Mouse (Mus musculus): ENCODE measurements around the gene Pgf.

The Pgf gene

DNA sequence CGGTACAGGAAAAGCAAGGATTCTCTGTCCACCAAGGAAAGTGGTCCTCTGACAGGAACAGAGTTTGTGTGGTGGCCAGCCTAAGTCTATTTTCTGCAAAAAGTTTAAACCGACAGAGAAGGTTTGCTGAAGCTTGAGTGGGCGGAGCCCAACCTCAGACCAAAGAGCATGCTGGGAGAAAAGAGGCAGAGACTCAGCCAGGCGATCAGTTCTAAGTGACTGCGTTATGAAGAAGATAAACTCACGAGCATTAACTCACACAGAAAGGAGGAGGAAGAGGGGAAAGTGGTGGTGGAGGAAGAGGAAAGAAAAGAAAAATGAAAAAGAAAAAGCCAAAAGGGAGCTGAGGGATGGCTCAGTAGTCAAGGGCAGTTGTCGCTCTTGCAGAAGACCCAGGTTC is 12.7 kb upstream of the Pgf start:
- no peak for DNase-seq

GRCm38 (mm10) chr12:85186361-85186760 is 8.8 kb upstream of the Pgf start:
- DNase-seq, result no peak

DNA sequence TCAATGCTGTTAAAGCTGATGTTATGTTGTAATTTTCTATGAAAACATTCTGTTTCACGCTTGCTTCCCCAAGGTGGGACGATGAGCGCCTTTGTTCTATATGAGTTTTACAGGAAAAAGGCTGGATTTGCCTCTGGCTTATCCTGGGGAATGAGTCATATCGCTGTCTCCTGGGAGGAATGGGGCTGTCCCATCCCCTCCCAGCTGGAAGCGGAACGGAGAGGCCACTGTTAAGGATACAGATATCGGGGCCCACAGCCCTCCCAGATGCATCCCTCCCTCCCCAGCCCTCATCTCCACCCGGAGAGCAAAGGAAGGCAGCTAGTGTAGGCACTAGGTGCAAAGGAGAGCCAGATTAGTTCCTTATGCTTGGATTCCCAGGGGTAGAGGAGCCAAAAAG is 8.2 kb upstream of the Pgf start:
- no peak for DNase-seq

- no peak for DNase-seq
Measured at GRCm38 (mm10) chr12:85184118-85184517, 6.5 kb upstream of the Pgf start.

- DNase-seq, result no peak
Measured at GRCm38 (mm10) chr12:85182898-85183297, 5.3 kb upstream of the Pgf start.

DNA sequence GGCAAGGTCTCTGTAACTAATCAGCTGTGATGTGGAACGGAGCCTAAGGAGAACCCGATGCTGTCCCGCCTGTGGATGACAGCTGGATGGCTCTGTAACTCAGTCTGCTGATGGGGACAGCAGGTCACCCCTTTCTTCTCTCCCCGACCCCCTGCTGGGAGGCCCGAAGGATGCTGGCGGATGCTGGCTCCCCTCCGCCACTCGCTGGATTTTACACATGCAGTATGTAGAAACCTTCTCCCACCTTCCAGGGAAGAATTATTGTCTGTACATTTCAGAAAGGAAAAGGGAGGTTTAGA is 4.7 kb upstream of the Pgf start:
- DNase-seq, result no peak

DNA sequence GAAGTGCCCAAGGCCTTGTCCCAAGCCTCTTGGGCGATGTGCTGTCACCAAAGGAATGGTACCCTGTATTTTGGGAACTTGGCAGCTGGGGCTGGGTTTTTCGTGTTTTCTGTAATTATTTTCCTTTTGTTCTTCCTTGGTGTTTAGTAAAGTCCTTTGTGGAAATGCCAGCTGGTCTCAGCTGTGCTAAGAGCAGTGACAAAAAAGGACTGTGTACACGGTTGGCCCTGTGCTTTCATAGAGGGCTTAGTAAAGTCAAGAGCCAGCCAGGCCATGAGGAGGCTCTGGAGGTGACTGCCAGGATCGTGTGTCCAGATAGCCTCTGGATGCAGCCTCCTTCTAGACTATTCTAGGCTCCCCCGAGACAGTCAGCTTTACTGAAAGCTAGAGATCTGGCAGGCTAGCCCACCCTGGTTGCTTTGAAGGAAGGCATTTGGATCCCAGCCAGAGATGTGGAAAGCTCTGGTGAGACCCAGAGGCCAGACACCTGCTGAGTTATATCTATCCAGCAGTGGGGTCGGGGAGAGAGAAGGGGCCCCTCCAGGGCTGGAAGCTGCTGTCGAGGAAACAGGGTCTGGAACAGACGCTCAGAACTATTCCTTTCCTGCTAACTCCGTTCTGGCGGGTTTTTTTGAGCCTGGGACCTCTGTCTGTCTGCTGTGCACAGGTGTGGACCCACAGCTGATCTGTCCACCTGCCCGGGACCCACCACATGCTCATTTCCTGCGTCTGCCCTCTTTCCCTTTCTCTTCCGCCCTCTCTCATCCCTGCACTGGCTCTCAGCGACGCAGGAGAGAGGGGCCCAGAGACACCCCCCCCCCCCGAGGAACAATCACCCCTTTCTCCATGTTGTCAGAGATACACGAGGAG is 4.1 kb upstream of the Pgf start:
- no peak for DNase-seq

DNA sequence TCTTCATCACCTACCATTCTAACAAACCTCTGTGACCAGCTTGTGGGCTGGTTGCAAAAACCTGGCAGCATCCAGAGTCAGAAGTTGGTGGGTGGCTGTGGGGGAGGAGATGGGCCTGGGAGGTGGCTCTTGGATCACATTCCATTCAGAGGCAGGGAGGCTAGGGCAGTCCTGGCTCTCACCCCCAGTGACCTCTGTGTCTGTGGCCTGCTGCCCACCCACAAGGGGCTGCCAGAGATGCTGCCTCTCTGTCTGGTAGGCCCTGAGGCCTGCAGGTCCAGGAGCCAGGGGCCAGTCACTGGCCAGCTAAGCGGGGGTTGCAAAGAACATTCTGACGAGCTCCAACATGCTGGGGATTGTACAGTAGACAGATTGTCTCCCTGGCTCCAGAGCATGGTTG is 704 bp upstream of the Pgf start:
- no peak for DNase-seq

DNA sequence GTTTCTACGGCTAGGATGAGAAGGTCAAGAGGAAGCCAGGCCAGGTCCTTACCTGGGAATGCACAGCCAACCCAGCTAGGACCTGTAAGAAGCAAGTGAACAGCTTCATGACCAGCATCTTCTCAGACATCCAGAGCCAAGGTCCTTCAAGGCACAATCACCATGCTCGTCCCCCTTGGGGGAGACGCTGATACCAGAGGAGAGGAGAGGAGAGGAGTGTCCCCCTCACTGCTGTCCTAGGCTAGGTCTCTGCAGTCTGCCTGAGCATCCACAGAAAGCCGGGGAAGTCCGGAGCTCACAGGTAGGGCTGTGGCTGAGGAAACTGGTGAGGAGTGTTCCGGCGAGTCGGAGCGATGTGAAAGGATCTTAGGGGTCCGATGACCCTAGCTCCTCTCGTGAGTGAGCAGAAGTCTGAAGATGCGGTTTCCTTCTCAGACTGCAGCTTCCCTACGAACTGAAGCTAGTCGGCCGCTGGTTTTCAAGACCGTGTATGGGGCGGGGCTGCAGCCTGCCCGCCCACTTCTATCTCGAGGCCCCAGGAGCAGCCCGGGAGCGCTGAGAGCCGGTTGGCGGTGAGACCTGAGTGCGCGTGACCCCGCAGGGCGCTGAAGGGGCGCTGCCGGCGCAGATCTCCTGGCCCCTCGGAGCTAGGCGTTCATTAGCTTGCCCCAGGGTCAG is 605 bp downstream of the Pgf start:
- DNase-seq, result peak in 1 of 2 experiments; percentile 41

DNA sequence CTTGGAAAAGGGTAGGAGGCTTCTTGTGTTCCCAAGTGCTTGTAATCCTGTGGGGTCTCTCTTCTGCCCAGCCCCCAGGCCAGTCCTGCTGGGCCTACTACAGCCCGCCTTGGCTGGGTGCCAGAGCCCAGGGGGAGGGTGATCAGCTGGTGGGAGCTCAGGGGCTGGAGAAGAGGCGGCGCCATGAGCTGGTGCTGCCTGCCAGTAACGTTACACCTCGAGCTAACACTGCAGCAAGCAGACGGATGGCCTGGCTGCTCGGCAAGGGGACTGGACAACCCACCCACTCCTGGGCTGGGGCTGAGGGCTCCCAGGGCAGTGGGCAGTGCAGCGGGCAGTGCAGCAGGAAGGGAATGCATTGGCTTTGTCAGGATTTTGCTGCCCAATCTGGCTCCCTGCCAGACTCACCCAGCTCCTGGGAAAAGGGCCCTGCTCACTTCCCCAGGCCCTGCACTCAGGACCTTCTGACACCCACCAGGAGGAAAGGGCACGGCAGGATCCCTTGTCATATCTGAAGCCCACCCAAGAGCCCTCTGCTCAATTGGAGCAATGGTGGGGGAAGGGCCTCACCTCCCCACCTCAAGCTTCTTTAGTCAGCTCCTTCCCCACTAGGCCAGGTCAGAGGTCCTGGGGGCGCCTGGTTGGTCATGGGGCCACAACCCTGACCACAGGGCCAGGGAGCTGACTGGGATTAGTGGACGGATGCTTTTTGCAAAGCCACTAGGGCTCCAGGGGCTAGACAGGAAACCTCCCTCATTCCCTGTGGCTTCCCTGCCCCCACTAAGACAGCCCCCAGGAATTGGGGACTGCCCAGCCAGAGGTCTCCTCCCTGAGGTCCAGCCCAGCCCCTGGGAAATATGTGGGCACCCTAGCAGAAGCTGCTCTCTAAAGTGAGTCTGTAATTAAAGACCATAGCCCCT is 1.4 kb downstream of the Pgf start:
- DNase-seq, result no peak

- no peak for DNase-seq
Measured at GRCm38 (mm10) chr12:85175087-85175675, 2.4 kb downstream of the Pgf start.

DNA sequence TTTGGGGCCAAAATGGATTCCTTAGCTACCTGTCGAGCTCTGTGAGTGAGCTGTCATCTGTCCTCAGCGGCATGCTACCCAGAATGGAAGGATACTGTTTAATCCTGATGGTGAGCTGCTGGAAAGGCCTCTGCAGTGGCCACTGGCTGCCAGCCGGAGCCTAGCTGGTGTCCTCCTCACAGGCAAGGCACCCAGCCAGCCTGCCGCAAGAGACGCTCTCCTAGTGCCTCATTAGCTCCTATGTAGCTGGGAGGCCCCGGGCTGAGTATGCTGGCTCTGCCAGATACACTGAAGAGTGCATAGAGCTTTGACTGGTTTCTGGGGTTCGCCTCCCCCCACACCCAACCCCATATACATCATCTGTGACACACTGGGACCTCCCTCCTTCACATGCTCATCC is 3.6 kb downstream of the Pgf start:
- no peak for DNase-seq

GRCm38 (mm10) chr12:85170948-85171307 is 6.7 kb downstream of the Pgf start:
- no peak for DNase-seq

GRCm38 (mm10) chr12:85170284-85170947 is 7.2 kb downstream of the Pgf start:
- DNase-seq, result no peak

DNA sequence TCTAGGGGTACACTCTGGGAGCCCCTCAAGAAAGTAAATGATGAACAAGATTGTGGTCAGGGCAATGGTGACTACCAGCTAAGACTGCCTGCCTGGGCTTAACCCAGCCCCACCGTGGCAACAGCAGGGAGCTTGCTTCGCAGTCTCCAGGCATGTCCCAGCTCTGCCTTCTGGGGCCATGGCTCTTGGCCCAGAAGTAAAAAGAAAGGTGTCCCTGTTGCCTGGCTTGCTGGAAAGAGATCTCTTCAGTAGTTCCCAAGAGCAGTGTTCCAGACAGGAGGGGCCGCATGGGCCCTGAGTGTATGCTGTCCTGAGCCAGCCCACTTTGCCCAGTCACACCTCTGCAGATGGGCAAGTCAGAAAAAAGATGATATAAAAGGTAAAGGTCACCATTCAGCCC is 7.7 kb downstream of the Pgf start:
- no peak for DNase-seq

- peak; percentile 69 to 73 for DNase-seq
Measured at GRCm38 (mm10) chr12:85169117-85169858, 8.3 kb downstream of the Pgf start.

DNA sequence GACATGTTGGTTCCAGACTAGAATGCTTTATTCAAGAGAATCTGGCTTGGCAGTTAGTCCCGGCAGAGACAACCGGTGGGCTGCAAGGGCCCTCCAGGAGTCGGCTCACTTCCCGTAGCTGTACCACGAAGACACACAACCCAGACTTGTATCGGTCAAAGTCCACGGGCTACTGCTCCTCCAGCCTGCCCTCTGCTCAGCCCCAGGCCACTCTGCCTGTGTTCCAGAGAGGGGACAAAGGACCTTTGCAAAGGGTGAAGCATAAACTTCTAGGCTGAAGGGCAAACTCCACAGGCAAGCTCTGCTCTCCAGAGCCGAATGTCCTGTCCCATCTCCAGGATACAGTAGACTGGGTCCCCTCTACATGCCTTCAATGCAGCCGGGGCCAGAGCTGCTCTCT is 11.0 kb downstream of the Pgf start:
- DNase-seq, result no peak

- no peak for DNase-seq
Measured at GRCm38 (mm10) chr12:85164996-85165395, 12.6 kb downstream of the Pgf start.

DNA sequence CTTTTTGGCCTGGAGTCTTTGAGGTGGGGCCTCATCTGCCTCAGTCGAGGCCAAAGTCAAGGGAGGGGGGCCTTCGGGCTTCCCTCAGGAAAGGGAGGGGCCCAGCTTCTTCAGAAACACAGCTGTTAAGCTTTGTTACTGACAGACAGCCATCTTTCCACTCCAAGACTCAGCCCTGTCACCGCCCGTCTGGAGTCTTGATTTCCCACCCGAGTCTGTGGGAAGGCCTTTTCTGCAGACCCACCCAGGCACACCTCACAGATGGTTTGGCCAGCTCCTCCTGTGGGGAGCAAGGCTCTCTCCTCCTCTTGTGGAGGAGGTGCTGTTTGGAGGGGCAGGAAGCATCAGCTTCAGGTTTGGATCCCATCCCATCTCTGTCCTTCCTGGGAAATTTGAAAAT is 18.0 kb downstream of the Pgf start:
- no peak for DNase-seq

DNA sequence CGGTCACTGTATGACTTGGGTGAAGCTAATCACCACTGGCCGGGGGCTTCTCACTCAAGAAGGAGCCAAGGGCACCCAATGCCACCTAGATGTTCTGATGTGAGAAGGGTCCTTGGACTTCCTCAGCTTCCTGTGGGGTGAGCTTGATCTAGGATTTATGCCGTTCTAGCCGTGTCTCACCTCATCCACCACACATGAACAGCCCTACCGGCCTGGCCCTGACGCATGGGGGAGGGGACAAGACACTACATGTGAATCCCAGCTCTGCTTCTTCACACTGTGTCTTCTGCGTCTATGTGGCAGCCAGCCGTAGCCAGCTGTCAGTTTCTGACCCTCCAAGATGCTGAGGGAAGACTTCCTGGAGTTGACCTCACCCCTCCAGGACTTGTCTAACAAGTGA is 18.8 kb downstream of the Pgf start:
- no peak for DNase-seq

- DNase-seq, result no peak
Measured at GRCm38 (mm10) chr12:85157797-85158460, 19.7 kb downstream of the Pgf start.
